Mouse (Mus musculus) midbrain, postnatal 0 days (tissue): ENCODE data around the gene Arhgdia. TPM values are rescaled to one million over a fixed set of nuclear protein-coding genes. Genes with fewer than 3 reads are reported as not detected.

Experiments used
- ATAC-seq: fragments of 200-750 bp; cut with Nextera tagmentation; 2 replicates; pipeline ENCODE4 v1.8.0; 2017; ENCODE audit warnings: moderate number of reproducible peaks, mild to moderate bottlenecking, moderate TSS enrichment, moderate library complexity; ENCODE audit not compliant: low FRiP score
- DNase-seq: peaks from one replicate; pipeline ENCODE4 v3.0.0-alpha.2; 2015; ENCODE audit warnings: low spot score
- H3K27ac ChIP-seq: fragments of 300-500 bp; sonication (generic); 2 replicates; pipeline ENCODE4 v1.5.1; 2014; ENCODE audit warnings: low read depth, mild to moderate bottlenecking, low read length, mixed read lengths
- H3K27me3 ChIP-seq: fragments of 300-500 bp; sonication (generic); 2 replicates; pipeline ENCODE4 v1.6.1; 2014; ENCODE audit warnings: low read length, control low read depth, mixed read lengths; ENCODE audit not compliant: insufficient read depth
- H3K36me3 ChIP-seq: fragments of 300-500 bp; sonication (generic); 2 replicates; pipeline ENCODE4 v1.6.1; 2014; ENCODE audit warnings: low read length, control low read depth, mixed read lengths; ENCODE audit not compliant: insufficient read depth
- H3K4me1 ChIP-seq: fragments of 300-500 bp; sonication (generic); 2 replicates; pipeline ENCODE4 v1.6.1; 2014; ENCODE audit warnings: mild to moderate bottlenecking, control low read depth, antibody characterized with exemption, low read length, mixed read lengths; ENCODE audit not compliant: insufficient read depth
- H3K4me2 ChIP-seq: fragments of 300-500 bp; sonication (generic); 2 replicates; pipeline ENCODE4 v1.6.1; 2014; ENCODE audit warnings: low read depth, mild to moderate bottlenecking, low read length, mixed read lengths; ENCODE audit not compliant: poor library complexity, severe bottlenecking
- H3K4me3 ChIP-seq: fragments of 300-500 bp; sonication (generic); 2 replicates; pipeline ENCODE4 v1.5.1; 2014; ENCODE audit warnings: low read depth, mild to moderate bottlenecking, low read length, moderate library complexity
- H3K9ac ChIP-seq: fragments of 300-500 bp; sonication (generic); replicated peaks from 2 replicates; pipeline ENCODE4 v1.6.1; 2014; ENCODE audit warnings: mild to moderate bottlenecking, low read length, moderate library complexity, mixed read lengths; ENCODE audit not compliant: poor library complexity, severe bottlenecking
- H3K9me3 ChIP-seq: fragments of 300-500 bp; sonication (generic); 2 replicates; pipeline ENCODE4 v1.6.1; 2016; ENCODE audit warnings: low read length, control low read depth
- CTCF ChIP-seq: IDR thresholded peaks from 2 replicates; pipeline ENCODE4 v1.5.1; 2016; ENCODE audit warnings: antibody characterized with exemption, mild to moderate bottlenecking
- whole genome bisulfite sequencing: fragments of 180-500 bp; shearing (Covaris S2); extraction: QIAGEN DNeasy Blood & Tissue Kit; methylation state at CpG from one replicate; pipeline ENCODE4 v1.1.7; 2014; 5-methylcytosine and 5-hydroxymethylcytosine counted together
- polyA plus RNA-seq: library from polyadenylated mRNA; unstranded; fragments of >200 nt; fragmentation: Nextera tagmentation; extraction: Ambion mirVana; gene quantifications from 2 replicates; pipeline ENCODE4 v1.2.1, GENCODE M21; 2015
- total RNA-seq: library from RNA; depleted of rRNA; stranded (reverse); fragments of >200 nt; gene quantifications from 2 replicates; pipeline ENCODE4 v1.2.3, GENCODE M21; 2014

The Arhgdia gene
- total and polyA plus RNA-seq, 2 experiments from 2014 or later: 286 to 390 TPM

- DNase-seq: no peak
- H3K9me3 ChIP-seq: no peaks in the 10 kb centered on the region
- 0 out of 2 replicates have a peak, but pooled peaks have one; percentile 3 for ATAC-seq
- peaks cover 6% of the 10 kb centered on the region for H3K4me1 ChIP-seq
- peak overlapping the region; percentile 96 for H3K4me3 ChIP-seq
- no peaks in the 10 kb centered on the region for H3K27me3 ChIP-seq
- peak overlapping the region; percentile 87 for H3K27ac ChIP-seq
- peak overlapping the region; percentile 78 for H3K9ac ChIP-seq
- H3K36me3 ChIP-seq: peaks cover 26% of the 10 kb centered on the region
- under 1% methylated on average over 23 of the region's 23 CpGs for WGBS
- no peak for TF ChIP-seq CTCF
- H3K4me2 ChIP-seq: peak overlapping the region; percentile 79
Observed at GRCm38 (mm10) chr11:120573585-120574277, 7.7 kb downstream of the Arhgdia start.

DNA sequence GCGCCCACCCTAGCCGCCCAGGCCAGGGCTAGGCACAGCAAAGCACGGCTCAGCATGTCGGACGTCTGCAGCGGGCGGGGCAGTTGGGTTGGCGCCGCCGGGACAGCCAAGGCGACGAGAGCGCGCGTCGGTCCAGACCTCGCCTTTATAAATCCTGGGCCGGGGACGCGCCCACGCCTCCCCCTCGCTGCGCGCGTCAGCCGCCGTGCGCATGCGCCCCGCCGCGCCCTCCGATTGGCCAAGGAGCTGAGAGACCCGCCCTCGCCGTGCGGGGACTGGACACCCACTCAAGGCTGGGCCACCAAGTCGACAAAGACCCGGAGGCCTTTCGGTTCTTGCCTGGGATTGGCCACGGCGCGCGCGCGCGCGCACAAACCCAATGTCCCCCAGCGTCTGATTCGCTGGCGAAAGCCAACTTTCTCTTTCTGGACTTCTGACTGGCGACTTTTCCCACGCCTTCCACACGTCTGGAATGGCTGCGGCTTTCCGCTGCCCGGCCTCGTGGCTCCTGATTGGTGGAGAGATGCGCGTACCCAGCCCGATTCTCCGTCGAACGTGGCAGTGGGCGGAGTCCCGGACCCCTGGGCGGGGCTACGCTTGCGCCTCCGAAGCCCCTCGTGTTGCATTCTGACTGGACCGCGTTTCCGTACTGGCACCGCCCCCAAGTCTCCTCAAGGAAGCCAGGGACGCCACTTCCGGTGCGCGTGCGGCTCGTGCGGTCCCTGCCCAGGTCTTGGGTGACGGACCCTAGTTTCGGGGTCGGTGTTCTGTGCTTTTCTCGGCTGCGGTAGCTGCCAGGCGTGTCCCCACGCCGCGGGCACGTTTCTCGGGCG is 8.5 kb downstream of the Arhgdia start, which contains the start of gene P4hb:
P4hb (minus strand) TSS at position 502 of the 833 bp plus-strand sequence.
- Histone ChIP-seq H3K4me2 (peak within 1 kb of the TSS; percentile 79), H3K27ac (peak within 1 kb of the TSS; percentile 87), H3K4me3 (peak within 1 kb of the TSS; percentile 96), H3K9ac (peak within 1 kb of the TSS; percentile 86), H3K4me1 (peaks cover 6% of the 10 kb centered on the region), H3K27me3 (no peaks in the 10 kb centered on the region), H3K9me3 (no peaks in the 10 kb centered on the region), H3K36me3 (peaks cover 26% of the 10 kb centered on the region)
- no peak for TF ChIP-seq CTCF
- ATAC-seq (peak; percentile 97), DNase-seq (peak; percentile 100)
- WGBS: under 1% methylated on average over 84 of the region's 94 CpGs

DNA sequence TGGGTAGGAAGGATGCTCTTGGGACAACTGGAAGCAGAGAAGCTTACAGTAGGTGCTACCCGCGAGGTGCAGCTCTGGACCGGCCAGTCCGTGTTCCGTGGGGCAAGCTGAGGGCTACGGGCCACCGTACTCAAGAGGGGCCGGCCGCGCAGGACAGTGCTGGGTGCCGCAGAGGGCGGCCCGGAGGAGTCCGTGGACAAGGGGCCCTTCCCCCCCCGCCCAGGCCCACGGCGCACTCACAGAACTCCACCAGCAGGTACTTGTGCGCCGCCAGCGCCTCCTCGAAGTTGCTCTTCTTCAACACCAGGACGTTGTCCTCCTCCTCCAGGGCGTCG is 9.0 kb downstream of the Arhgdia start:
- ATAC-seq (peak; percentile 19; the same call in 1 of the 2 replicates), DNase-seq (no peak)
- Histone ChIP-seq H3K4me1 (peaks cover 6% of the 10 kb centered on the region), H3K4me2 (peak overlapping the region; percentile 62), H3K27me3 (no peaks in the 10 kb centered on the region), H3K9ac (peak overlapping the region; percentile 86), H3K9me3 (no peaks in the 10 kb centered on the region), H3K36me3 (peaks cover 26% of the 10 kb centered on the region), H3K27ac (peak overlapping the region; percentile 77), H3K4me3 (peak overlapping the region; percentile 96)
- no peak for TF ChIP-seq CTCF
- WGBS: 0% methylated on average over 20 of the region's 24 CpGs

- no peak for TF ChIP-seq CTCF
- Histone ChIP-seq H3K4me2 (peak overlapping the region; percentile 62), H3K4me3 (peak overlapping the region; percentile 96), H3K9me3 (no peaks in the 10 kb centered on the region), H3K27ac (peak overlapping the region; percentile 77; the same call in 1 of the 2 replicates), H3K27me3 (no peaks in the 10 kb centered on the region), H3K36me3 (peaks cover 28% of the 10 kb centered on the region), H3K4me1 (peaks cover 6% of the 10 kb centered on the region), H3K9ac (peak overlapping the region; percentile 86)
- WGBS: 13% methylated on average over 11 of the region's 11 CpGs
- DNase-seq (no peak), ATAC-seq (no peak)
Observed at GRCm38 (mm10) chr11:120571754-120572416, 9.5 kb downstream of the Arhgdia start.

- no peak for ATAC-seq
- no peaks in the 10 kb centered on the region for H3K9me3 ChIP-seq
- no peak overlapping the region for H3K27ac ChIP-seq
- 84% methylated on average over 3 of the region's 3 CpGs for WGBS
- no peak for TF ChIP-seq CTCF
- no peak overlapping the region for H3K9ac ChIP-seq
- H3K36me3 ChIP-seq: peaks cover 32% of the 10 kb centered on the region
- peaks cover 6% of the 10 kb centered on the region for H3K4me1 ChIP-seq
- H3K27me3 ChIP-seq: no peaks in the 10 kb centered on the region
- H3K4me3 ChIP-seq: peak overlapping the region; percentile 96; the same call in 1 of the 2 replicates
- DNase-seq: no peak
- 0 out of 2 replicates have a peak overlapping the region, but pooled peaks have one; percentile 62 for H3K4me2 ChIP-seq
Observed at GRCm38 (mm10) chr11:120571122-120571521, 10.3 kb downstream of the Arhgdia start.
